Mouse (Mus musculus) bone marrow, adult 2 months (tissue): Measurements from ENCODE around the gene Synj2bp.

ENCODE experiments used
- CTCF ChIP-seq: fragments of 200-500 bp; IDR thresholded peaks from 2 replicates; pipeline ENCODE4 v1.5.1; 2011; ENCODE audit warnings: low read length, control low read depth; ENCODE audit not compliant: control insufficient read depth, insufficient read depth
- POLR2A ChIP-seq: fragments of 200-500 bp; IDR thresholded peaks from 2 replicates; pipeline ENCODE4 v1.6.1; 2011; ENCODE audit warnings: low read depth, mild to moderate bottlenecking, control low read depth, low read length, borderline replicate concordance; ENCODE audit not compliant: control insufficient read depth

DNA sequence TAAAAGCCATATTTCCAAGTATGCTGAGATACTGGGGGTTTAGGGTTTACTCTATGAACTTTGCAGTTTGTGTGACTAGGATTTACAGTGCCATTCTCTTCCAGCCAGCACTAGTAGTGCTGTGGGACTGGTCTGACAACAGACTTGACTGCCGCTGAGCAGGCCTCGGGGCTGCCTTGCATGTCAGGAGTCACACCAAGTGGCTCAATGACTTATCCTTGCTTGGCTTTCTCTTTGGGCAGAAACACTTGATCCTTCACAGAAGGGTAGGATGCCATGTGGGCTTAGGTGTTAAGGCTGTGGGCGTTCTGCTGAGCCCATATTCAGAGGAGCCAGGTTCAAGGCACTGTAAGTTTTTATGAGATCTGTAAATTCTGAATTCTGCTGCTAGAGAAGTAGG is 16.6 kb upstream of the Synj2bp start:
- TF ChIP-seq CTCF = no peak
- no peak for TF ChIP-seq POLR2A
